Mouse (Mus musculus) testis, adult 10 weeks (tissue): ENCODE measurements around the gene BC048507. TPM values are rescaled to one million over a fixed set of nuclear protein-coding genes. Genes with fewer than 3 reads are reported as not detected.

Experiments
- polyA plus RNA-seq: library from polyadenylated mRNA; stranded (reverse); fragments of 350-450 nt; fragmentation: Illumina TruSeq; extraction: RNeasy Lipid Tissue Mini Kit (QIAGEN cat#74804); gene quantifications from one replicate; pipeline ENCODE4 v1.2.3, GENCODE M21; 2014; ENCODE audit warnings: low read depth, low replicate concordance

BC048507 gene
- 37.1 TPM for polyA plus RNA-seq

DNA sequence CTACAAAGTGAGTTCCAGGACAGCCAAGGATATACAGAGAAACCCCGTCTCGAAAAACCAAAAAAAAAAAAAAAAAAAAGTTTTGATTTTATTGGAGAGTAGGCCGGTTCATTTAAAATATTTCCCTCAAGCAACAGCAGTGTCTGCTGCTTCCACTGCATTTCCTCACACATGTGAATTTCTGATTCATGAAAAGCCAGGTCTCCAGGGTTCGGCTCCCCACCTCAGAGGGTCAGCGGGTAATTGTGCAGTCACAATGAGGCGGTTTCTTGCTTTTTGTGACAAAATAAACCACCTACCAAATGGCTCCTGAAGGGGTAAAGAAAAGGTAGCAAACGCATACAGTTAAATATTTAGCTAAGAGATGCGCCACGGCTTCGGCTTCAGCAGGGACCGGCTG is at the start of gene BC048507:
TSS of gene BC048507 (plus strand) at position 301 of the 400 bp plus-strand sequence.

DNA sequence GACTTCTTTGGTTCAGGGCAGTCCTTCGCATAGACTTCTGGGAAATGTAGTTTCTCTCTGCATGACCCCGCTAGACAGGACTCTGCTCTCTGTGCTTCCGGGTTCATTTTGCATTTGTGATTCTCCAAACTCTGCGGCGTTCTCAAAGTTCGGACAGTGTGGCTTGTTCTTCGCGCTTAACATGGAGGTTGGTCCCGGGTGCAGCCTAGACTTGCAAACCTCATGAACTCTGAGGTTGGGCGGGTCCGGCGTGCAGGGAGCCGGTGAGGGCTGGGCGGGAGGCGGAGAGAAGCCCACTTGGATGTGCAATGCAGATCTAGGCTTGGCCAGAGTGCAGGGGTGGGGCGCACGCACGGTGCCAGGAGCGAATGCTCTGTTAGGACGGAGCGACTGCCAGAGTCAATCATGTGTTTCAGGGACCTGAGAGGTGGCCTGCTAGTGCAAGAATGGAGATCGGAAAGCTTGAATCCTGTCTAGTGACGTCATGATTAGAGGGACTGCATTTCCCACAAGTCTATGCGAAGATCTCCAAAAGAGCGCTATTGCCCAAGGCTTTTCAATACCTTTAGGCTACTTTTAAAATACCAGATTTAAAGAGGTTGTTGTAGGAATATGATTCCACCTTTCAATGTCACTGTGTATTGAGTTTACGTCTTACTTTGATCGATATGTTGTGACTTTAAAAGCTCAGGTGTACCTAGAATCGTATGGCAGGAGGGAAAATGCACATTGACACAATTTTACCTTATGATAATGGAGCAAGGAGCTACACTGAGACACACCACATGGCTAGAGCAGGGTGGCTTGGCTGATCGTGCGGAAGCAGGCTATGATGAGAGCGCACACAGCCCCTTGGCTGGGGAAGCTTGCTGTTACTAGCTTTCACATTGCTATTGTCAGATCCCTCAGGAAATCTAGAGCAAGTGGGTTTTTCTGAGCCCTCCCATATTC is 49.1 kb upstream of the BC048507 start, which contains the start of gene Zfp273:
TSS of gene Zfp273 (plus strand) at position 31 of the 951 bp plus-strand sequence.

DNA sequence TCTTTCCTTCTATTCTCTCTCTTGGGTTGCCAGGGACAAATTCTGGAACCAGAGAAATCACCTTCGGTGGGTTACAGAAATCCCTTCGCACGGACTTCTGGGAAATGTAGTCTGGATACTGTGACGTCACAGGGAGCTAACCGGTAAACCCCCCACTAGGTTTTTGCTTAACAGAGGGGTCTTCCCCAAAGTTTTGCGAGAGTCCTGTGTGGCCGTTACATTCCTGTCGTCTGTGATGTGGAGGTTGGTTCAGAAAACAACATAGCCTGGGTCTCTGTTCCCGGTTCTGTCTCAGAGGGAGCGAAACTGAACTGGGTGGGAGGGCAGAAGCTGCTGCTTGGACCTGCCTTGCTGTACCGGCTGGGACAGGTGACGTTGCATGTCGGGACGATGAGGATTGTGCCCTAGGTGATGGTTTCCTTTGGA is 32.2 kb upstream of the BC048507 start, which contains the start of gene Gm10037:
TSS of gene Gm10037 (plus strand) at position 196 of the 426 bp plus-strand sequence.

Other genes starting within 250 kb of the BC048507 start
- not detected for gene Gm49345, start 225.6 kb upstream of the BC048507 start, polyA plus RNA-seq
- gene Zfp729a, start 225.5 kb upstream of the BC048507 start, polyA plus RNA-seq, result 4.5 TPM
- 11.4 TPM for gene Zfp738, start 176.3 kb upstream of the BC048507 start, polyA plus RNA-seq
- gene Zfp65, start 134.2 kb upstream of the BC048507 start, polyA plus RNA-seq, result 19.5 TPM
- 9.0 TPM for gene Zfp85, start 108.1 kb upstream of the BC048507 start, polyA plus RNA-seq
- 1.4 TPM for gene Zfp493, start 83.6 kb upstream of the BC048507 start, polyA plus RNA-seq
- 8.8 TPM for gene Zfp273, start 49.6 kb upstream of the BC048507 start, polyA plus RNA-seq
- gene Gm10037, start 32.2 kb upstream of the BC048507 start, polyA plus RNA-seq, result 10.7 TPM